Mouse (Mus musculus): ENCODE data around the gene Umps. TPM values are rescaled to one million over a fixed set of nuclear protein-coding genes. Genes with fewer than 3 reads are reported as not detected.

Gene Umps
- total and polyA plus RNA-seq, 3 experiments, result 109 to 132 TPM; not detected in 1

- no peaks in the 10 kb centered on the region for H3K36me3 ChIP-seq (ENCODE audit: control insufficient read depth in 1 of 2, insufficient read depth in 2 of 2, low read length in 2 of 2)
- no peaks in the 10 kb centered on the region for H3K9me3 ChIP-seq (replicated peaks; ENCODE audit: insufficient read depth, low read length)
- H3K9ac ChIP-seq (ENCODE audit: control insufficient read depth, low read depth, low read length, poor library complexity, severe bottlenecking), result no peak overlapping the region
- H3K4me1 ChIP-seq (ENCODE audit: control insufficient read depth in 1 of 2, insufficient read depth in 2 of 2, low read length in 2 of 2), result peaks cover 0 to 3% of the 10 kb centered on the region in 2 experiments; a peak in 1 of 4 replicates
- no peak overlapping the region for H3K27ac ChIP-seq (ENCODE audit: control insufficient read depth, low read depth, low read length)
- peaks cover 0 to under 1% of the 10 kb centered on the region in 2 experiments; a peak in 1 of 4 replicates for H3K27me3 ChIP-seq (ENCODE audit: control insufficient read depth in 1 of 2, insufficient read depth in 2 of 2, low read length in 2 of 2)
- H3K4me3 ChIP-seq (ENCODE audit: control insufficient read depth in 1 of 2, insufficient read depth in 1 of 2, low read depth in 2 of 2, low read length in 2 of 2), result no peak overlapping the region
- H3K79me2 ChIP-seq (ENCODE audit: control insufficient read depth, insufficient read depth, low read length, poor library complexity), result no peaks in the 10 kb centered on the region
- TF ChIP-seq BHLHE40 (IDR thresholded peaks at IDR 0.05; ENCODE audit: borderline replicate concordance, low read depth, low read length), result no peak
- TF ChIP-seq POLR2AphosphoS5 (IDR thresholded peaks at IDR 0.05; ENCODE audit: borderline replicate concordance, low read depth, low read length), result peak; percentile 75; the same call in 1 of the 2 replicates
- no peak for DNase-seq (ENCODE audit: low read depth, low spot score)
Measured at GRCm38 (mm10) chr16:33983712-33984111, 16.9 kb upstream of the Umps start.

GRCm38 (mm10) chr16:33979855-33980254, 13.0 kb upstream of the Umps start:
- TF ChIP-seq MAFK (IDR thresholded peaks at IDR 0.05; ENCODE audit: borderline replicate concordance, low read depth, low read length) (no peak), SIN3A (IDR thresholded peaks at IDR 0.05; ENCODE audit: low read length) (no peak), ZNF384 (IDR thresholded peaks at IDR 0.05; ENCODE audit: low read depth, low read length) (no peak), BHLHE40 (IDR thresholded peaks at IDR 0.05; ENCODE audit: borderline replicate concordance, low read depth, low read length) (no peak)
- H3K4me3 ChIP-seq (ENCODE audit: control insufficient read depth in 1 of 2, insufficient read depth in 1 of 2, low read depth in 2 of 2, low read length in 2 of 2), result no peak overlapping the region
- no peaks in the 10 kb centered on the region for H3K9me3 ChIP-seq (replicated peaks; ENCODE audit: insufficient read depth, low read length)
- H3K4me1 ChIP-seq (ENCODE audit: control insufficient read depth in 1 of 2, insufficient read depth in 2 of 2, low read length in 2 of 2), result no peaks in the 10 kb centered on the region
- no peaks in the 10 kb centered on the region for H3K36me3 ChIP-seq (ENCODE audit: control insufficient read depth in 1 of 2, insufficient read depth in 2 of 2, low read length in 2 of 2)
- no peaks in the 10 kb centered on the region for H3K79me2 ChIP-seq (ENCODE audit: control insufficient read depth, insufficient read depth, low read length, poor library complexity)
- H3K9ac ChIP-seq (ENCODE audit: control insufficient read depth, low read depth, low read length, poor library complexity, severe bottlenecking), result no peak overlapping the region
- peaks cover 2% of the 10 kb centered on the region in 2 experiments; a peak in 2 of 4 replicates for H3K27me3 ChIP-seq (ENCODE audit: control insufficient read depth in 1 of 2, insufficient read depth in 2 of 2, low read length in 2 of 2)
- DNase-seq (ENCODE audit: low read depth, low spot score), result no peak
- no peak overlapping the region for H3K27ac ChIP-seq (ENCODE audit: control insufficient read depth, low read depth, low read length)

GRCm38 (mm10) chr16:33967283-33967640, 424 bp upstream of the Umps start:
- TF ChIP-seq SIN3A (IDR thresholded peaks at IDR 0.05; ENCODE audit: low read length), result 0 out of 2 replicates have a peak, but pooled peaks have one; percentile 36
- no peak for TF ChIP-seq MAX (IDR thresholded peaks at IDR 0.05; ENCODE audit: low read length)
- TF ChIP-seq BHLHE40 (IDR thresholded peaks at IDR 0.05; ENCODE audit: borderline replicate concordance, low read depth, low read length), result no peak
- TF ChIP-seq MAZ (IDR thresholded peaks at IDR 0.05; ENCODE audit: low read depth, low read length), result peak; percentile 38; the same call in 1 of the 2 replicates
- 0 out of 4 replicates have a peak, but pooled peaks of 1 of the 2 experiments have one; percentile 15 for TF ChIP-seq EP300 (IDR thresholded peaks at IDR 0.05; ENCODE audit: low read depth in 1 of 2, low read length in 2 of 2)
- 0 out of 2 replicates have a peak, but pooled peaks have one; percentile 13 for TF ChIP-seq CHD1 (IDR thresholded peaks at IDR 0.05; ENCODE audit: low read depth, low read length)
- Histone ChIP-seq H3K36me3 (ENCODE audit: control insufficient read depth in 1 of 2, insufficient read depth in 2 of 2, low read length in 2 of 2) (peaks cover 8 to 20% of the 10 kb centered on the region in 2 experiments), H3K27me3 (ENCODE audit: control insufficient read depth in 1 of 2, insufficient read depth in 2 of 2, low read length in 2 of 2) (peaks cover 0 to 2% of the 10 kb centered on the region in 2 experiments; a peak in 2 of 4 replicates), H3K9ac (ENCODE audit: control insufficient read depth, low read depth, low read length, poor library complexity, severe bottlenecking) (peak overlapping the region; percentile 95), H3K4me3 (ENCODE audit: control insufficient read depth in 1 of 2, insufficient read depth in 1 of 2, low read depth in 2 of 2, low read length in 2 of 2) (peak overlapping the region; percentile 55 to 95), H3K9me3 (replicated peaks; ENCODE audit: insufficient read depth, low read length) (no peaks in the 10 kb centered on the region), H3K4me1 (ENCODE audit: control insufficient read depth in 1 of 2, insufficient read depth in 2 of 2, low read length in 2 of 2) (peaks cover 5 to 10% of the 10 kb centered on the region in 2 experiments), H3K27ac (ENCODE audit: control insufficient read depth, low read depth, low read length) (peak overlapping the region; percentile 83), H3K79me2 (ENCODE audit: control insufficient read depth, insufficient read depth, low read length, poor library complexity) (peaks cover 34% of the 10 kb centered on the region)
- DNase-seq (ENCODE audit: low read depth, low spot score), result peak; percentile 72

All from MEL (cell line).